Mouse (Mus musculus): ENCODE measurements around the gene Btnl2. TPM values are rescaled to one million over a fixed set of nuclear protein-coding genes. Genes with fewer than 3 reads are reported as not detected.

The Btnl2 gene
- polyA plus RNA-seq, 1 experiment from 2014 or later, result not detected

Other genes with a start within 250 kb of the Btnl2 start
- gene H2-DMa, start 235.3 kb upstream of the Btnl2 start, polyA plus RNA-seq (2015; fragmentation: Nextera tagmentation; extraction: Ambion mirVana), result 16.0 and 17.7 TPM in 2 replicates
- gene Brd2, start 232.2 kb upstream of the Btnl2 start, polyA plus RNA-seq (2015; fragmentation: Nextera tagmentation; extraction: Ambion mirVana), result 137 and 167 TPM in 2 replicates
- gene H2-DMb2, start 211.5 kb upstream of the Btnl2 start, polyA plus RNA-seq (2015; fragmentation: Nextera tagmentation; extraction: Ambion mirVana), result not detected in 2 replicates
- not detected in 2 replicates for gene H2-DMb1, start 201.8 kb upstream of the Btnl2 start, polyA plus RNA-seq (2015; fragmentation: Nextera tagmentation; extraction: Ambion mirVana)
- 0.60 and 1.4 TPM in 2 replicates for gene Tap1, start 167.3 kb upstream of the Btnl2 start, polyA plus RNA-seq (2015; fragmentation: Nextera tagmentation; extraction: Ambion mirVana)
- 0.98 and 1.2 TPM in 2 replicates for gene Psmb9, start 167.1 kb upstream of the Btnl2 start, polyA plus RNA-seq (2015; fragmentation: Nextera tagmentation; extraction: Ambion mirVana)
- 2.6 and 3.5 TPM in 2 replicates for gene Psmb8, start 157.1 kb upstream of the Btnl2 start, polyA plus RNA-seq (2015; fragmentation: Nextera tagmentation; extraction: Ambion mirVana)
- 0.95 and 1.5 TPM in 2 replicates for gene Tap2, start 151.3 kb upstream of the Btnl2 start, polyA plus RNA-seq (2015; fragmentation: Nextera tagmentation; extraction: Ambion mirVana)
- not detected in 2 replicates for gene H2-Ob, start 115.9 kb upstream of the Btnl2 start, polyA plus RNA-seq (2015; fragmentation: Nextera tagmentation; extraction: Ambion mirVana)
- gene H2-Ab1, start 97.1 kb upstream of the Btnl2 start, polyA plus RNA-seq (2015; fragmentation: Nextera tagmentation; extraction: Ambion mirVana), result 1.2 and 2.3 TPM in 2 replicates
- gene H2-Aa, start 67.0 kb upstream of the Btnl2 start, polyA plus RNA-seq (2015; fragmentation: Nextera tagmentation; extraction: Ambion mirVana), result 0.36 and 0.63 TPM in 2 replicates
- gene H2-Eb1, start 49.0 kb upstream of the Btnl2 start, polyA plus RNA-seq (2015; fragmentation: Nextera tagmentation; extraction: Ambion mirVana), result 2.8 and 2.9 TPM in 2 replicates
- 0.13 and 0.25 TPM in 2 replicates for gene H2-Eb2, start 29.2 kb upstream of the Btnl2 start, polyA plus RNA-seq (2015; fragmentation: Nextera tagmentation; extraction: Ambion mirVana)
- not detected in 2 replicates for gene Btnl1, start 22.3 kb downstream of the Btnl2 start, polyA plus RNA-seq (2015; fragmentation: Nextera tagmentation; extraction: Ambion mirVana)
- 2.7 and 2.8 TPM in 2 replicates for gene BC051142, start 44.0 kb downstream of the Btnl2 start, polyA plus RNA-seq (2015; fragmentation: Nextera tagmentation; extraction: Ambion mirVana)
- gene Btnl4, start 122.5 kb downstream of the Btnl2 start, polyA plus RNA-seq (2015; fragmentation: Nextera tagmentation; extraction: Ambion mirVana), result not detected in 2 replicates
- gene Btnl6, start 162.5 kb downstream of the Btnl2 start, polyA plus RNA-seq (2015; fragmentation: Nextera tagmentation; extraction: Ambion mirVana), result not detected in 2 replicates
- 5.4 and 9.5 TPM in 2 replicates for gene Notch4, start 209.4 kb downstream of the Btnl2 start, polyA plus RNA-seq (2015; fragmentation: Nextera tagmentation; extraction: Ambion mirVana)
- gene Gpsm3, start 235.0 kb downstream of the Btnl2 start, polyA plus RNA-seq (2015; fragmentation: Nextera tagmentation; extraction: Ambion mirVana), result 4.8 and 5.3 TPM in 2 replicates
- gene Pbx2, start 236.4 kb downstream of the Btnl2 start, polyA plus RNA-seq (2015; fragmentation: Nextera tagmentation; extraction: Ambion mirVana), result 9.2 and 10.2 TPM in 2 replicates
- 2.0 and 2.2 TPM in 2 replicates for gene Ager, start 243.0 kb downstream of the Btnl2 start, polyA plus RNA-seq (2015; fragmentation: Nextera tagmentation; extraction: Ambion mirVana)
- 260 and 270 TPM in 2 replicates for gene Rnf5, start 248.9 kb downstream of the Btnl2 start, polyA plus RNA-seq (2015; fragmentation: Nextera tagmentation; extraction: Ambion mirVana)
- 89.5 and 99.6 TPM in 2 replicates for gene Agpat1, start 249.4 kb downstream of the Btnl2 start, polyA plus RNA-seq (2015; fragmentation: Nextera tagmentation; extraction: Ambion mirVana)